Mouse (Mus musculus) kidney, adult 8-10 months (tissue): ENCODE data around the gene Inpp5a.

Source experiments
- DNase-seq, 2 experiments: peaks; one replicate each; pipeline ENCODE4 v3.0.0; 2022

Gene Inpp5a

GRCm38 (mm10) chr7:139484206-139484955, 95.5 kb downstream of the Inpp5a start:
- DNase-seq = peak; percentile 15 to 39

DNA sequence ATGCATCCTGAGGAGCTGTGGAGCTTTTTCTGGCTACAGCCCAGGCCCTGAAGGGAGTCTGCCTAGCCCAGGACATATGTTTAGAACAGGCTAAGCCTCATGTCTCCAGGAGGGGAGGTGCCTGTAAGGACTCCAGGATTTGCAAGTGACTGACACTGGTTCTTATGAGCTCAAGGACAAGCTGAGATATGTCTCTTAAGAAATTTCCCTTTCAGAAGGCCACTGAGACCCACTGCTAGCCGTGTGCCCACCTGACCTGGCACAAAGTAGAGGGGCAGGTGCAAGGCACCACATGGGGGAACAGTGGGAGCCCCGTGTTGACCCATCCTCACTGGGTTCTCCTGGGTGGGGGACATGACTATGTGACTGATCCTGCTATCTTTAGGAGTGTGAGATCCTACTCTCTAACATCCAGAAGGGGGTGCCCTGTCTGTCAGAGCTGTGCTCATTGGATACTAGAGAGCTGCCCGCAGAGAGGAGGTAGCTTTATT, 100.9 kb downstream of the Inpp5a start:
- DNase-seq = no peak

DNA sequence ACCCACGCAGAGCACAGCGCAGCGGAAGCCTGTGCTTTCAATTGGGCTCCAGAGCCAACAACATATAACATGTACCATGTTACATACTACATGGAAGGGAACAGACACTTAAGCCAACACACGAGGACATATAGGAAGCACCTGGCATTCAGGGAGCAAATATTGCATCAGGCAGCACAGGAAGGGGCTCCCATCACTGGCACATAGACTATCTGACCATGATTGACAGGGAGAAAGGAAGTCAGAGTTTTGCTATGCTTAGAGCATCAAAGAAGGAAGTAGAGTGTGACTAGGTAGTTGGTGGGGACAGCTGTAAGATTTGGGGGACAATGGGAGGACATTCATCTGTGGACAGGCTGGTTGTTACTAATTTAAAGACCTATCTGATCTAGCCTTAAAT, 103.4 kb downstream of the Inpp5a start:
- DNase-seq = no peak

GRCm38 (mm10) chr7:139492946-139493345, 104.0 kb downstream of the Inpp5a start:
- DNase-seq = no peak

- peak; percentile 22 to 30 for DNase-seq
Observed at GRCm38 (mm10) chr7:139495791-139496190, 106.9 kb downstream of the Inpp5a start.

DNA sequence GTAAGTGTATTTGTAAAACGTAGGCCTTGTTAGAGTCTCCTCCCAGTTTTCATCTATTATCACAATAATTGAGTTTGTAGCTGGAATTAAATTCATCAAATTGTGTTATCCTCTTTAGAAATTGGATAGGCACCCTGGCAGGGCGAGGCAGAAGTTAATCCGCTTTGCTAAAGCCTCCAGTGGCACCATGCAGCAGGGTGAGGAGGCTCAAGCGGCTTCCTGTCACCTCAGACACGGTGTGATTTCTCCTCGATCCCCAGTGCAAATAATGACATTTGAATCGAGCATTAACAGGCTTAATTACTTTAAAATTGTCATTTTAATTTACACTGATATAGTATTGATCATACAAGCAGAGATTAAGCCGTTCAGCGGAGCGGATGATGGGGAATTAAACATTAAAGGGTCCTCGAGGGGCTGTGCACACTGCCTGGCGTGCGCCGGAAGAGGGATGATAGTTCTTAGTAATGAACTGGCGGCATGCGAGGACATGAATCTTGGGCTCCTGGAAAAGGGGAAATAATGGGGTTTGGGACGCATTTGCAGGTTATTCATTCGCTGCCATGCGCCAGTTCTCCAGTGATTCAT, 109.2 kb downstream of the Inpp5a start:
- no peak for DNase-seq

DNA sequence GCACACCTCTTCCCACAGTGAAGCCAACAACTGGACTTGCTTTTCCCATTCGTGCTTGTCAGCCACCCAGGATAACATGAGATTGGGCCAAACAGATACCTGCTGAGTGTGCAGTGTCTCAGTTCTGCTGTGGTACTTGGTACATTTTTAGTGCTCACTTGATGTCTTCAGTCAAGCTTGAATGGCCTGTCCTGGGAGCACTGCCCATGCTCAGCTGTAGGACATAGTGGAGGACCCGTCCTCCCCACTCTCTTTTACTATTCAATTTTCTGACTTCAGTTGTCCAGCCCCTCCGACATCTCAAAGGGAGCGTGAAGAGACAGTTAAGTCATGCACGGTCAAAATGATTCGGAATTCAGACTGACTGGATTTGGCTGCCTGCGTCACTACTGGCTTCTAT, 115.2 kb downstream of the Inpp5a start:
- no peak for DNase-seq

DNA sequence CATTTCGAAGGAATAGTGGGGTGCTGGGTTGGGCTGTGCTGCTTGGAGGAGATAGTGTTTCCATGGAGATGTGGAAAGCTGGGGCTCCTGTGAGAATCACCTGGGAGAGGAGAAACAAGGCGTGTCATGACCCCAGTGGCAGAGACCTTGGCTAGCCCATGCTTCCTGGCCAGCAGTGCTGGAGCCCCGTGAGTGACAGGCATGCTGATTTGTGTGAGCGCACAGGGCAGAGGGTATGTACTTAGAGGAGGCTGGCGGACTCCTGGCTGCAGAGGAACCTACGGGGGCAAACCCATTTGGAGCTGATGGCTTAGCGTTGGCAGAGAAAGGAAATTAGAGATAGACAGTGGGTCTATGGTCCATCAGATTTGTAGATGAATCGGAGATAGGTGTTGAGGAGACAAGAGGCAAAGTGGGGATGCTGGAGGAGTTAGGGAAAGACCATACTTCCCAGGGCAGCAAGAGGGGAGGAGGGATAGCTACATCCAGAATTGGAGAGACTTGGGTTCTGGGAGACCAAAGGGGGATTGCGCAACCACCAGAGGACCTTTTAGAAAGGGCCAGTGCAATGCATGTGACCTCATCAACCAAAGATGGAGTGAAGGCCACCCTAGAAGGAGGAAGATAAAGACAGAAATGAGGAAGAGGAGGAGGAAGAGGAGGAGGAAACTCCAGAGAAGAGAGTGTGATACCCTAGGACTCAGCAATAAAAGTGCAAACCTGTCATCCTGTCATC, 117.9 kb downstream of the Inpp5a start:
- DNase-seq = no peak

GRCm38 (mm10) chr7:139508938-139509337, 120.0 kb downstream of the Inpp5a start:
- no peak for DNase-seq

DNA sequence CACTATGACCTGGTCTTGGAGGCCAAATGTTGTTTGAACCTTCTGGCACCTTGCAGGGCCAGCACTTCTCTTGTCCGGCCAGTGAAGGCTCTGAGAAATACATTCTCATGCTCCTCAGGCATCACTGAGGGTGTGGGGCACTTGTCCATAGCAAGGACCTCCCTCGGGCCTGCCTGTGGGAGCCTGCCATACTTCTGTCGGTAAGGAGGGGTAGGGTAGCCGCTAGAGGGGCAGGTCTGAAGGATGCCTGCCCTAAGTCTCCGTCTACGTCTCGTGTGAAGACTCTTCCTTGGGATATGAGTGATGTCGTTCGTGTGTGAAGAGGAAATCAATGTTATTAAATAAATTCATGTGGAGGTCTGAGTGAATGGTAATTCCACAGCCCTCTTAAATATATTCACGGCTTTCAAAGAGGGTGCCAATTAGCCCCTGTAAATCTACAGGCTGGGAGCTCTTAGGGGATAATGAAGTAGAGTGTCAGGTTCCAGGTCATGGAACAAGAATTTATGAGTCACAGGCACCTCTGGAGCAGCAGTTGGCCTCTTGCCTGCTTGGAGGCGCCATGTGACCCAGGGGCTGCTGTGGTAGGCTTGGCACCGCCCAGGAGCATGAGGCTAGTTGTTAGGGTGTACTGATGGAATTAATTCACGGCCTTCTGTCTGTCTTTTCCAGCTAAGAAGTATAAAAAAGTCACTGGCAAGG, 127.2 kb downstream of the Inpp5a start:
- peak; percentile 83 to 88 for DNase-seq

DNA sequence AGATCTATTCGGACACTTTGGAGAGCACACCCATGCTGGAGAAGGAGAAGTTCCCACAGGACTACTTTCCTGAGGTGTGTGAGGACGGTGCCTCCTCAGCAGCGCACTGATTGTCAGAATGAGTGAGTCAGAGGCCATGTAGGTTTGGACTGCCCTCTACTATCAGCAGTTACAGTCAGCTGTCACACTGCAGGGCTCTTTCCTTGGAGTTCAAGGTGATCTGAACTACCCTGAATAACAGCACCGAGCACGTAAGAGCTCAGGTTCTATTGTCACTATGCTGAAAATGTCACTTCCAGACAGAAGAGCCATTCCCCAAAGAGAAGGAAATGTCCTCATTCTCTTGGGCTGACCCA, 127.7 kb downstream of the Inpp5a start:
- DNase-seq = no peak

GRCm38 (mm10) chr7:139518352-139518751, 129.4 kb downstream of the Inpp5a start:
- no peak for DNase-seq

- no peak for DNase-seq
Observed at GRCm38 (mm10) chr7:139528309-139529076, 139.6 kb downstream of the Inpp5a start.

DNA sequence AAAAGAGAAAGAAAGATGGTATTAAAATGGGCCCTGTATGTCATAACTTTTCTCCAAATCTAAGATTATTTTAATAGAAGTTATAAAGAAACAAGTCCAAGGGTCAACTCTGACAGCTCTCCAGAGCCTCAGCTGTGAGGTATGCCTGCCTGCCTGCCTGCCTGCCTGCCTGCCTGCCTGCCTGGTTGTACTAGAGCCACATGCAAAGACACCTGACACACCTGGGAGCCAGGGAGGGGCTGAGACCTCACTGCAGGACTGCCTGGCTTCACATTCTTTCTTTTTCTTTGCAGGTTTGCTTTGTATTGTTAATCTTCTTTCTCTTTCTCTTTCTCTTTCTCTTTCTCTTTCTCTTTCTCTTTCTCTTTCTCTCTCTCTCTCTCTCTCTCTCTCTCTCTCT, 140.3 kb downstream of the Inpp5a start:
- DNase-seq = no peak

DNA sequence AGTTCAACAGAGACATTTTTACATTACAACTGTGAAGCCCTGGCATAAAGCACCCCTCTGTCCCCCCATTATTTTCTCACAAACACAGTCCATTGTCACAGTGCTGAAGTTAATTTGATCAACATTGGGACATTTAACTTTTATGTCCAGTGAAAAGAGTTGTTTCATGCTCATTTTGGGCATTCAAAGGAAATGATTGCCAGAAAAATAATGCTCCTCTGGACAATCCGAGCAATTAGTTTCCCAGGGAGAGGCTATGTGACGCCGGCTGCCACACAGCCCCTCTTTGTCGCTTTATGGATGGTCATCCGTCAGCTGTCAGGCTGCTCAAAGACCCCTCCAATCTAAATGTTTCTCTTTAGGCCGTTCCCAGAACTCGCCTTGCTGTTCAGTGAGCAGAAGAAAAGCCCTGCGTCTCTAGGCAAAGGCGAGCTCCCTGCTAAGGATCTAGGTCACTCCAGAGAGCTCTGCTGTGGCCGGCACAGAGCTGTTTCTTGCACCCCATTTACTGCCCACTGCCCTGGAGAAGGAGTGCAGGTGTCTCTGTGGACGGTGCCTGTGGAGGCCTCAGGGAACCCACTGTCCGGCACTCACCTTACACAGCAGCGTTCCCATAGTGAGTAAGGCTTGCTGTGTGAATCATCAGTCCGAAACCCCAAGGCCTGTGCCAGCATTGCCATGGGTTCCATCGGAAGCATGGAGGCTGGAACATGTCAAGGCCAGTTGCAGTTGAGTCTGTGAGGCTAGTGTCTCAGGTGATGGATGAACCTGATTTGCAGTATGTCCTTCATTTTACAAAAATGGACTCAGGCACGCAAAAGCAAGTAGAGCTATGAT, 141.9 kb downstream of the Inpp5a start:
- no peak for DNase-seq

GRCm38 (mm10) chr7:139531428-139531801, 142.5 kb downstream of the Inpp5a start:
- peak; percentile 36 to 53 for DNase-seq

- DNase-seq = no peak
Observed at GRCm38 (mm10) chr7:139536331-139536730, 147.4 kb downstream of the Inpp5a start.

DNA sequence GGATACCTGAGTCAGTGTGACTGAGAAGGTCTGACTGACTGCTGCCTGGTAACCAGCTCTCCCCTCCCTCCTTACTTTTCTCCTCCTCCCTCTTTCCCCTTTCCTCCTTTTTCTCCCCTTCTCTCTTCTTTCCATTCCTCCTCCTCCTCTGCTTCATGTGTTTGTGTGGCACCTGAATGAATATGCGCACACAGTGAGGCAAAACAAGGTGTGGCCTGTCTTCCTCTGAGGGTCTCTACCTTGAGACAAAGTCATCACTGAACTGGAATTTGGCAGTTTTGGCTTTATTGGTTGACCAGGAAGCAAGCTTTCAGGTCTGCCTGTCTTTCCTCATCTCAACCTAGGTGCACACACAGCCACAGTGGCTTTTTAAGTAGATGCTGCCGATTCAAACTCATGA, 147.9 kb downstream of the Inpp5a start:
- no peak for DNase-seq

- DNase-seq = no peak
Observed at GRCm38 (mm10) chr7:139537831-139538230, 148.9 kb downstream of the Inpp5a start.

GRCm38 (mm10) chr7:139538541-139538940, 149.6 kb downstream of the Inpp5a start:
- peak in 1 of 2 experiments; percentile 28 for DNase-seq

DNA sequence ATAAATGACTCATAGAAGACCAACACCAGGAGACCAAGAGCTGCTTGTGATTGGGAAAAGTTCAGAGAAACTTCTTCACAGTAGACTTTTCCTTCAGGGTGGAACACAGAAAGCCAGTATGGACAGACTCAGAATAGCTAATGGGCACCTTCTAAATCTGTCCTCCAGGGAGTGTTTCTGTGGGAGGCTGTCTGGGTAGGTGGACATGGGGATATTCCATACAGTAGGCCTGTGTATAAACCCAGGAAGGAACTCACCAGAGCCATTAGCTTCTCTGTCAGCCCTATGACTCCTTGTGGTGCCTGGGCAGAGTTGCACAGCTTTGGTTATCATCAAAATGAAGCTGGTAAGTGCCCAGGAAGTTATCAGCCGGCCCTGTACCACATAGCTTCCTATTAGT, 151.7 kb downstream of the Inpp5a start:
- no peak for DNase-seq

GRCm38 (mm10) chr7:139541422-139541821, 152.5 kb downstream of the Inpp5a start:
- DNase-seq = no peak
